Mouse (Mus musculus) regulatory T cell (primary cell): ENCODE measurements around the gene Car6.

Experiments
- in situ Hi-C: fragments of 300-600 bp; cut with MboI, MseI; formaldehyde crosslinking; loops from one replicate; pipeline ENCODE4 v1.15.1; 2025; ENCODE audit warnings: high pct_unique_total_duplicates

The Car6 gene

GRCm38 (mm10) chr4:150193915-150194314 is 7.2 kb downstream of the Car6 start:
- in situ Hi-C loops: no loop called here

GRCm38 (mm10) chr4:150192199-150192598 is 8.9 kb downstream of the Car6 start:
- in situ Hi-C loops: no loop called here

GRCm38 (mm10) chr4:150188236-150188635 is 12.9 kb downstream of the Car6 start:
- in situ Hi-C loops: no loop called here

DNA sequence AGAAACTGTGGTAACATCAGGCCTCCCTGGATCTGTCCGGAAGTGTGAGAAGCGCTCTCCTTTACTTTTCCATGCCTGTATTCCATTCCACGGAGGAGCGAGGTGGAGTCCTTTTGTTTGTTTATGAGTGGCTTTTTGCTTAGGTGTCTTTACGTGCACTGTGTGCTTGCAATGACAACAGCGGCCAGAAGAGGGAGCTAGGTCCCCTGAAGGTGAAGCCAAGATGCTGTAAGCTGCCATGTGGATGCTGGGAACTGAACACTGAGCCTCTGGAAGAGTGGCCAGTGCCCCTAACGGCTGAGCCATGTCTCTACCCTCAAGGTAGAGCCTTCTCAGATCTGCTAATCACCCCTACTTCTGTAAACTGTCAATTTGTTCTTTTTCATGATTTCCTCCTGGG is 19.8 kb downstream of the Car6 start:
- in situ Hi-C loops: no loop called here

DNA sequence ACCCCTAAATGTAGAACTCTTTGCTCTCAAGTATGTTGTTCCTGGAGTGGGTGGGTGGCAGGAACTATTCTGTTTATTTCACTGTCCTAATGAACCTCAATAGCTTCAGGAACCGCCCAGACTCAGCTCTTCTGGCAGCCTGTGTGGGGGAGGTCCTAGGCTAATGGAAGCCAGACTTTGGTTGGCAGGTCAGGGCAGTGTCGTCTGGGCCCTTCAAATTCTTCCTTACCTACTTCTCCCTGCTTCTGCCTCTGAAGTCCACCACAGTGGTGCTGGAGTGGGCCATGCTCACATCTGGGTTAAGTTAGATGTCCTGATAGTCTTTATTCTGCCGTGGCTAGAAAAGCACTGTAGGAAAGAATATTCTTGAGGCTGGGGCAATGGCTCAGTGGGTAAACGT is 23.0 kb downstream of the Car6 start:
- in situ Hi-C loops: no loop called here

DNA sequence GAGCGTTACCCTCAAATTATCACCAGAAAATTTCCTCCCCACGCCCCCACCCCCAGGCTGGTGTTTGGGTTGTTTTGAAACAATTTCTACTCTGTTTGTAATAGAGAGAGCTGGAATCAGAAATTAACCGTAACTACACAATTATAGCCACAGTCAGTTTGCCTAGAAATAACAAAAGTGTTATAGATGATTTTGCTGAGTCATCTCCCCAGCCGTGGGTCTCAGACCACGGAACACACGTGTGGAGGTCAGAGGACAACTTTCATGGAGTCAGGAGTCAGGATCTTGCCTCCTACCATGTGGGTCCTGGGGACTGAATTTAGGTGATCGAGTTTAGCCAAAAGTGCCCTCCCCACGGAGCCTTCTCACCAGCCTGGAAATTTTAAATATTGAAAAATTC is 24.0 kb downstream of the Car6 start:
- in situ Hi-C loops: no loop called here

- in situ Hi-C loops: no loop called here
Observed at GRCm38 (mm10) chr4:150176535-150176934, 24.6 kb downstream of the Car6 start.

- in situ Hi-C loops: no loop called here
Observed at GRCm38 (mm10) chr4:150174027-150174426, 27.1 kb downstream of the Car6 start.

DNA sequence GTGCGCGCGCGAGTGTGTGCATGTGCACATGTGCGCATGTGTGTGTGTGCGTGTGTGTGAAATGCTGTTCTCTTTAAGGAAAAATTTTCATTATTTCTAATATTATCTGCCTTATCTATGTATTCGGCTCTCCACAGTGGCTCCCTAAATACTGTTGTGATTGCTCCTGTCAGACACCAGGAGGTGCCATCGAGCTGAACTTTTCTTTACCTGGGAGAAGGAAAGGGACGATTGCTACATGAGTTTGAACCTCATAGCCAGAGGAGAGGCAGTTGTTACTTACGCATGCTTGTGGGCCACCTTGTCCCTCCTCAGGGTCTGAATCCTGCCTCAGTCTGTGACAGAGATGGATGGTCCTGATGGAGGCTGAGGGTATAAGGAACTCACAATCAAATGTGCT is 27.9 kb downstream of the Car6 start:
- in situ Hi-C loops: no loop called here

- in situ Hi-C loops: no loop called here
Observed at GRCm38 (mm10) chr4:150172107-150172506, 29.0 kb downstream of the Car6 start.

- in situ Hi-C loops: no loop called here
Observed at GRCm38 (mm10) chr4:150168406-150168805, 32.7 kb downstream of the Car6 start.

DNA sequence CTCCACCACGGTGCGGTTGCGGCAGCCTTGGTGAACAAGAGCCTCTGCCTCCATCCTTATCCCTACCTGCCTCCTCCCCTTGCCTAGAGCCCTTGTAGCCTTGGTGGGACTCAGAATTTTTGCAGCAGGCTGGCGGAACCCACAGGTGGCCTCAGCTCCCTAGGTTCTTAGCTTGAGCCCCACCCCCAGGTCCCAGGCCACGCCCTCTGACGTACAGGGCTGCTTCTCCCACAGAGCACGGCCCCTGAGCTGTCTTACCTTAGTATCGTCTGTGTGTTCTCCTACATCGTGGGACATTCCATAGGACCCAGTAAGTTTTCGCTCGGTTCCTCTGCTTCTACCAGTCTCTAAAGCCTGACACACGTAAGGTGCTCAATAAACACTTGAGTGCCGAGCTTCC is 36.3 kb downstream of the Car6 start:
- in situ Hi-C loops: no loop called here

DNA sequence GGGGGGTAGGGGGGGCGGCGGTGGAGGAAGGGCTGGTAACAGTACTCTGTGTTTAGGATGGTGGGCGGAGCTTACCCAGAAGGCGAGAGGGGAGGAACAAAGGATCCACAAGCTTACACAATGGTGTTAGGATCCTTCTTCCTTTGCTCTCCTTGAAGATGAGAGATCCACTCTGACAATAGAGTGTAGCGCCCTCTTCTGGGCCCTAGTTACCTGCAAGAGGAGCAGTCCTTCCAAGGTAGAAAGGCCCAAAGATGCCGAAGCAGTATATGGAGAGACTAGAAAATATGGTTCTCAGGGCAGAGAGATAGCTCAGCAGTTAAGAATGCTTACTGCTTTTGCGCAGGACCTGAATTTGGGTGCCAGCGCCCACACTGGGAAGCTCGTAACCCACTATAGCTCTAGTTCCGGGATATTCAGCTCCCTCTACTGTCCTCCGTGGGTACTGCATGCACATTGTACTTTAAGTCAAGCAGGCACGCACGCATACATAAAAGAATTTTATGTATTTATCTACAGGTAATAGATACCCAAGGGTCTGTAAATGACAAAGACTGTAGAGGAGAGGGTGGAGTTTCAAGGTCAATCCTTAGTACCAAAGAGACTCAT is 38.5 kb downstream of the Car6 start:
- in situ Hi-C loops: no loop called here

GRCm38 (mm10) chr4:150159458-150159857 is 41.7 kb downstream of the Car6 start:
- in situ Hi-C loops: no loop called here

GRCm38 (mm10) chr4:150157348-150157882 is 43.7 kb downstream of the Car6 start:
- in situ Hi-C loops: no loop called here

- in situ Hi-C loops: no loop called here
Observed at GRCm38 (mm10) chr4:150155731-150156130, 45.4 kb downstream of the Car6 start.

DNA sequence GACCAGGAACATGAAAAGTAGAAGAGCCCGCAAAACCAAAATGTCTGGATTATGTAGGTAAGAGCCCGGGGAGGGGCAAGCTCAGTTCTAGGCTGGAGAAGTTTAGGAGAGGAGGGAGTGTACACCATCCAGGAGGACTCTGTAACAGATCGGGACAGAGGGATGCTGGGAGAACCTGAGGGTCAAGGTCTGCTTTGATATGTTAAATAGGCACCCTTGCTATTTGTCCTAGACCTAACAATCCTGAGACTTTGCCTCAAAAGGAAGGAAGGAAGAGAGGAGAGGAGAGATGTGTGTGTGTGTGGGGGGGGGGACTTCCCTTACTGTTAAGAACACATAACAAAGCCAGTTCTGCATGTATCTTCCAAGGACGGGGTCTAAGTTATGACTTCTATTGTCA is 45.8 kb downstream of the Car6 start:
- in situ Hi-C loops: no loop called here

DNA sequence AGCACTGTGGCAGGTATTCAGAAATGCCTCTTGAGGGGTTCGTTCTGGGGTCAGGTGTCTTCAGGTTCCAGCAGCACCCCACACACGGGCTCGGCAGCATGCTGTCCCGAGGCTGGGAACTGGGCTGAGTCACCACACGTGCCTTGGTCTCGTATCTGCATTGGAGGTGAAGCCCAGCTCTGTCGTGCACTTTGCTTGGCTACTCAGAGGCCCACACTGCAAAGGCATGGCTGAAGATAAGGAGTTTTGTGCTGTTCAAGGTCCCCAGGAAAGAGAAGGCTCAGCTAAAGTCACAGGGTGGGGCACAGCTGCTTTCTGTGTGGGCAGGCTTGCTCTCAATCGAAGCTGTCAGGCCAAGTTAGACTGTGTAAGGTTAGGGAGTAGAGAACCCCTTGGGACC is 48.6 kb downstream of the Car6 start:
- in situ Hi-C loops: no loop called here

- in situ Hi-C loops: no loop called here
Observed at GRCm38 (mm10) chr4:150151045-150151444, 50.1 kb downstream of the Car6 start.

GRCm38 (mm10) chr4:150146286-150146685 is 54.8 kb downstream of the Car6 start:
- in situ Hi-C loops: no loop called here

DNA sequence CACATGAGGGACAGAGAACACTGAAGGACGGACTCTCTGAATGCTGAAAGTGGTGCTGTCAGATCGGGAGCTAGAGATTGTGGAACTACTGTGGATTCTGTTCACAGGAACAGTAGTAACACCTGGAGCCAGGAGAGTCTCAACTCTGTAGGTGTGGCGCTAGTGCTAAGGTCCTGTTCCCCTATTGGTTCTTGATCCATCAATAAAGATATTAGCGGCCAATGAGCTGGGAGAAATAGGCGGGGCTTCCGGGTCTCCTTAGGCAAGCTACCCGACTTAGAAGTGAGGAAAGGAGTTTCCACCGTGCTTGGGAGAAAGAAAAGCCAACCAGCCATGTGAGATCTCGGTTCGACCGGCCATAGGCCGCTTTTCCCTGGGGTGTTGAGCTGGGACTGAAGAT is 56.9 kb downstream of the Car6 start:
- in situ Hi-C loops: no loop called here

DNA sequence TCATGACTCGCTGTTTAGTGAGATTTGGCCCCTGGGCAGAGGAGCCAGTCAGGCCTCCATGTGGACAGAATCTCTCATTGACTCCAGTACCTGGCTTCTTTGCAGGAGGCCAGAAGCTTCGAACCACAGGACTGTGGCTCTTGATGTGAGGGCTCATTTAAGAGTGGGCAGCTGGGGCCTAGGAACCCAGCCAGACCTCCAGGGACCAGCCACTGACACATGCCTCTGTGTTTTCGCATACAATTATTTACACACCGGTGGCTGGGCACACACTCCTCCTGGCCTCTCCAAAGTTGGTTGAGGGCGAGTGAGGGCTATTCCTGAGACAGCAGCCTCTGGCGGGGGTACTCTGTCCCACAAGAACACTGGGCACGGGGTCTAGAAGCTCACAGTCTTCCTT is 60.8 kb downstream of the Car6 start:
- in situ Hi-C loops: no loop called here

DNA sequence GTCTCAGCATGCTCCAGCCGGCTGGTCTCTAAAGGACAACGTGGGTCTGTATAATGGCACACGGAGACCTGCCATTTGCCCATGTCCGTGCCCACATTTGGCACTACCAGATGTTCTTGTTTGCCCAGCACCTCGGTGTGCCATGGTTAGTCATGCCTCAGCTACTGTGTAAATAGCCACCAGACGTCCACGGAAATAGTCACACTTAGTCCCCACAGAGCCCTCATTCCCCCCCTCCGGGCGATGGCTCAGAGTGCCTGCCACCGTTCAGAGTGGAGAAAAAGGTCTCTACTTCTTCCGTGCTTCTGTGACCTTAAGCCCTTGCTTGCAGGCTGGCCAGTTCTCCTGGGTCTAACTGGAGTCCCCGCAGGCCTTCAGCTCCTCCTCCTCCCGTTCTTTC is 62.0 kb downstream of the Car6 start:
- in situ Hi-C loops: no loop called here

DNA sequence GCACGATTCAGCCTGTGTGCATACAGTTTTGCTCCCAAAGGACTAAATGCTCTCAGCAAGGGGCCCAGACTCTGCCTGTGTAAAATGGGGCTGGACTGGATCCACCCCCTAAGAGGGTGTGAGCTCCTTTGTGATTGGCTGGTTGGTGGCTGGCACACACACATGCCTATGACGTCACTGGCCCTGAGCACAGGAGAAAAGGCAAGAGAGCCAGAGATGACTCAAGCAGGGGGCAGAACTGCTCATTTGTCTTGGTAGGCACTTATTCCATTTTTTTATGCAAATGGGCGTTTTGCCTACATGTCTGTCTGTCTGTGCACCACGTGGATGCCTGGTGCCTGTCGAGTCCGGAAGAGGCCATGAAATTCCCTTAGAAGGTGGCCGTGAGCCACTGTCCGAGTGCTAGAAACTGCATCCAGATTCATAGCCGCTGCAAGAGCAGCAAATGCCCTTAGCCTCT is 63.0 kb downstream of the Car6 start:
- in situ Hi-C loops: no loop called here
